Mouse (Mus musculus): ENCODE data around the gene Chst1.

DNA sequence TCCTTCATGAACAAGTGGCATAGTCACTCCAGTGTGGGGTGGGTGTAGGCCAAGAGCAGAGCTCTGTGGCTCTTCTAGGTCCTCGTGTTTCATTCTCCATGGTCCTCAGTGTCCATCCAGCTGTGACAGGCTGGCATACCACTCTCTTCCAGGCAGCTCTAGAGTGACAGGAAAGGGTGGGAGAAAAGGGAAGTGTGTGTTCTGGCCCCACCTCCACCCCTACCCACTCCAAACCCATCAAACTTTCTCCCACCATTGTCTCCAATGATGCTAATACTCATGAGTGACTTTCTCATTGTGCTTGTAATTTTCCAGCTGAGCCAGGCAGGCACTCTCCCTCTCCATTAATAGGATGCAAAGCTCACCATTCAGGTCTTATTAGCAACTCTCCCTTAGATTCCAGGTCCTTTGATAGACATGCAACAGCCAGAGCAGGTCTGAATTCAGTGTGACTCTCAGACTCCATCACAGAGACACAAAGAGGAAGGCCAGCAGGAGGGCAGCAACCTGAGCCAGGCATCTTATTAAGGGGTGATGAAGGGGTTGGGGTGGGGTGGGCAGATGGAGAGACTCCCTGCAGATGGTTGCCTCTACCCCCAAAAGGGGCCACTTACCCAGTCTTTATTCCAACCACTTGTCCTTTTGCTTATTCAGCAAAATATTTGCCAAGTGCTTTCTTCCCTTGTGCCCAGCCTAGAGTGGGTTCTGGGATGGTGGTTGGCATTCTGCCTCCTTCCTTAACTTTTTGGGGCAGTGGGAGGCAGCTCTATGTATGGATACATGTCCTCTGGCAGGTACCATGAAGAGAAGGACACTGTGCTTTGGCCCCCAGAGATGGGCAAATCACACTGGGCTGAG, 59.0 kb downstream of the Chst1 start:
- TF ChIP-seq CTCF (IDR thresholded peaks at IDR 0.05; ENCODE audit: low read depth): no peak
- no peak for TF ChIP-seq EP300 (IDR thresholded peaks at IDR 0.05; ENCODE audit: low read depth)

All from liver, embryonic 14.5 days (tissue).